Mouse (Mus musculus): Measurements from ENCODE around the gene Clip4. TPM values are rescaled to one million over a fixed set of nuclear protein-coding genes. Genes with fewer than 3 reads are reported as not detected.

Clip4 gene
- polyA plus RNA-seq, 1 experiment: 0.72 TPM

DNA sequence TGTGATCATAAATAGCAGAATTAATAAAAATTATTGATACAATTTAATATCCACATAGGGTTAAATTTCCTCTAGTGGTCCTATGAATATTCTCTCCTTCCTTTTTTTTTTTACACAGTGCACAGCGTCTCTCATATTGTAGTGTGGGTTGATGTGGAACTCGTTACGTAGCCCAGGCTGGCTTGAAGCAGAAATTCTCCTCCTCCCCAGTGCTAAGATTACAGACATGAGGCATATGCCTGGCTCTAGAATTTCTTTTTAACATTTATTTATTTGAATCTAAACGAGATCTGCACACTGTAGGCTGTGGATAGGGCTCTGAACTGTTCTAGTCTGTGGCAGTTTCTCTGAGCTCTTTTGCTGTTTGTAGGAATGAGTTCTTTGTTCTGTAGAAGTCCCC, 7.0 kb downstream of the Clip4 start:
- TF ChIP-seq CTCF (IDR thresholded peaks at IDR 0.05; ENCODE audit: extremely low read depth, insufficient read length, insufficient replicate concordance, low read depth, low read length): no peak
- Histone ChIP-seq H3K27ac (ENCODE audit: insufficient read depth, low read depth, low read length) (no peak overlapping the region), H3K4me3 (ENCODE audit: low read depth, low read length) (no peak overlapping the region), H3K4me1 (ENCODE audit: control insufficient read depth, insufficient read depth, insufficient read length, low read length) (no peaks in the 10 kb centered on the region), H3K36me3 (ENCODE audit: control insufficient read depth, insufficient read depth, low read length) (no peaks in the 10 kb centered on the region), H3K27me3 (ENCODE audit: control insufficient read depth, insufficient read depth, low read length) (no peaks in the 10 kb centered on the region)
- 70% methylated on average over 4 of the region's 4 CpGs for WGBS

DNA sequence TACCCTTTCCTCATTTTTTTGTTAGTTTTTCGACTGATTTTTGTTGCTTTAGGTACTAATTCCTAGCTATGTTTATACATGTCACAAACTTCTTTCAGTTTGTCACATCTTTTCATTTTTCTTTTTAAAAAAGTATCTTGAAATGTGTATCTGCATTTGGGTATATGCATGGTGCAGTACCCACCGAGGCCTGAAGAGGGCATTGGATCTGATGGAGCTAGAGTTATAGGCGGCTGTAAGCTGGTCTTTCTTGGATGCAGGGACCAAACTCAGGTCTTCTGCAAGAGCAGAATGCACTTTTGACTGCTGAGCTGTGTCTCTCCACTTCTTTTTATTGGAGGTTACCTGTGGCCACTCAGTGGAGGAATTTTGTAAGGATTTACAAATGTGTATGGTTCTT, 10.4 kb downstream of the Clip4 start:
- Histone ChIP-seq H3K27me3 (ENCODE audit: control insufficient read depth, insufficient read depth, low read length) (no peaks in the 10 kb centered on the region), H3K27ac (ENCODE audit: insufficient read depth, low read depth, low read length) (no peak overlapping the region), H3K36me3 (ENCODE audit: control insufficient read depth, insufficient read depth, low read length) (no peaks in the 10 kb centered on the region), H3K4me1 (ENCODE audit: control insufficient read depth, insufficient read depth, insufficient read length, low read length) (no peaks in the 10 kb centered on the region), H3K4me3 (ENCODE audit: low read depth, low read length) (no peak overlapping the region)
- peak; percentile 11; the same call in 1 of the 2 replicates for TF ChIP-seq CTCF (IDR thresholded peaks at IDR 0.05; ENCODE audit: extremely low read depth, insufficient read length, insufficient replicate concordance, low read depth, low read length)
- no peak for TF ChIP-seq POLR2A (IDR thresholded peaks at IDR 0.05; ENCODE audit: low read depth, low read length)
- 75% methylated on average over 3 of the region's 3 CpGs for WGBS

DNA sequence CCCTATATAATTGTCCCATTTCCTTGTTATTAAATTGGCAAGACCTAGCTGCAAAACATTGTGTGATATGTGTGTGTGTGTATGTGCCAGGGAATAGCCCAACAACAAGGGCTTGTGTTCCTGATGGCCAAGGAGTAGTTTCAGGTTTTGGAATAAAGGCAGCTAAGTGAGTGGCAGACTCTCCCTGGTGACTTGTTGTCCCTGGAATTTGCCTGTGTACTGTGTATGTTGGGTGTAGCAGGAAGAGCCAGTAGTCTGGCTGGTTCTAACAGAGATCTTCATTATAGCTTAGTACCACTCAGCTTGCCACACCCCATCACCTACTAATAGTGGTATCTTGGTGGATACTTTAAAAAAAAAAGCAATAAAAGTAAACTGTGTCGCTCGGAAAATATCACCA, 12.2 kb downstream of the Clip4 start:
- Histone ChIP-seq H3K27ac (ENCODE audit: insufficient read depth, low read depth, low read length) (no peak overlapping the region), H3K4me3 (ENCODE audit: low read depth, low read length) (no peak overlapping the region), H3K36me3 (ENCODE audit: control insufficient read depth, insufficient read depth, low read length) (no peaks in the 10 kb centered on the region), H3K27me3 (ENCODE audit: control insufficient read depth, insufficient read depth, low read length) (no peaks in the 10 kb centered on the region), H3K4me1 (ENCODE audit: control insufficient read depth, insufficient read depth, insufficient read length, low read length) (no peaks in the 10 kb centered on the region)
- TF ChIP-seq POLR2A (IDR thresholded peaks at IDR 0.05; ENCODE audit: low read depth, low read length) (no peak), CTCF (IDR thresholded peaks at IDR 0.05; ENCODE audit: extremely low read depth, insufficient read length, insufficient replicate concordance, low read depth, low read length) (no peak)
- 69% methylated on average over 2 of the region's 2 CpGs for WGBS

DNA sequence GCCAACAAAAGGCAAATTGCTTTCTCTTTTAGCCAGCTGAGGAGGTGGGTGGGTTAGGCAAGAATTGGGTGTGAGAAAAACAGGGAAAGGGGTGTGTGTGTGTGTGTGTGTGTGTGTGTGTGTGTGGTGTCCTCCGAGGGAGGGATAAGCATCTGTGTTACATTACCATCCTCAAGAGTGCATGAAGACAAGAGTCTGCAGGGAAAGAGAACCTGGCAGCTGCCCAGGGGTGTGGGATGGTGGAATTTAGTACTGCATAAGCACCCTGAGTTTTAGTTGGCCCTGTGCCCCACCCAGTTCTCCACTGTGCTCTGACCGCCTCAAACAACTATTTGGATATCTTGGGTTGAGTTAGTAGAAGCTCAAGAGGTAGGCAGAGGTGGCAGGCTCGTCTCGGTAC, 12.7 kb downstream of the Clip4 start:
- Histone ChIP-seq H3K4me3 (ENCODE audit: low read depth, low read length) (no peak overlapping the region), H3K27ac (ENCODE audit: insufficient read depth, low read depth, low read length) (no peak overlapping the region), H3K27me3 (ENCODE audit: control insufficient read depth, insufficient read depth, low read length) (no peaks in the 10 kb centered on the region), H3K4me1 (ENCODE audit: control insufficient read depth, insufficient read depth, insufficient read length, low read length) (no peaks in the 10 kb centered on the region), H3K36me3 (ENCODE audit: control insufficient read depth, insufficient read depth, low read length) (no peaks in the 10 kb centered on the region)
- WGBS: 73% methylated on average over 4 of the region's 4 CpGs
- TF ChIP-seq CTCF (IDR thresholded peaks at IDR 0.05; ENCODE audit: extremely low read depth, insufficient read length, insufficient replicate concordance, low read depth, low read length): no peak
- TF ChIP-seq POLR2A (IDR thresholded peaks at IDR 0.05; ENCODE audit: low read depth, low read length): no peak

DNA sequence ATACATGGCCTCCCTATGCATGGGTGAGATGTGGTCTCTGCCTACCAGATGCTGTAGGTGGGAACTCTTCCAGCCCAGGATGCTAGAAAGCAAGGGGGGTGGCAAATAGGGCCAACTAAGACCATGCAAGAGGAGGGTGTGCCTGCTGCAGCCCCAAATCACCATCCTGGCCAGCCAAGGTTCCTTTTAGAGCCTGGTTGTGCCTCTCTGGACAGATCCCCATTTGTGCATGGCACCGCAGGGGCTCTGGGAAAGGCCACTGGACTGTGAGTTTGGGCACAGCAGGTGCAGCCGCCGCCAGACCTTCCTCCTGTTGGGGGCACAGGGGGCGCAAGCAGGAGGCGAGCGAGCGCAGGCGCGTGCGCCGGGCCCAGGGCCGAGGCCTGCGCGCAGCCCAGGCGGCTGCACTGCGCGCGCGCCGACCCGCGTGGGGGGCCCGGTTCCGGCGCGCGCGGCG, 14.0 kb downstream of the Clip4 start:
- no peak for TF ChIP-seq POLR2A (IDR thresholded peaks at IDR 0.05; ENCODE audit: low read depth, low read length)
- TF ChIP-seq CTCF (IDR thresholded peaks at IDR 0.05; ENCODE audit: extremely low read depth, insufficient read length, insufficient replicate concordance, low read depth, low read length): no peak
- Histone ChIP-seq H3K4me3 (ENCODE audit: low read depth, low read length) (peak overlapping the region; percentile 19; the same call in 1 of the 2 replicates), H3K27me3 (ENCODE audit: control insufficient read depth, insufficient read depth, low read length) (no peaks in the 10 kb centered on the region), H3K27ac (ENCODE audit: insufficient read depth, low read depth, low read length) (no peak overlapping the region), H3K4me1 (ENCODE audit: control insufficient read depth, insufficient read depth, insufficient read length, low read length) (no peaks in the 10 kb centered on the region), H3K36me3 (ENCODE audit: control insufficient read depth, insufficient read depth, low read length) (no peaks in the 10 kb centered on the region)
- WGBS: 2% methylated on average over 29 of the region's 29 CpGs

DNA sequence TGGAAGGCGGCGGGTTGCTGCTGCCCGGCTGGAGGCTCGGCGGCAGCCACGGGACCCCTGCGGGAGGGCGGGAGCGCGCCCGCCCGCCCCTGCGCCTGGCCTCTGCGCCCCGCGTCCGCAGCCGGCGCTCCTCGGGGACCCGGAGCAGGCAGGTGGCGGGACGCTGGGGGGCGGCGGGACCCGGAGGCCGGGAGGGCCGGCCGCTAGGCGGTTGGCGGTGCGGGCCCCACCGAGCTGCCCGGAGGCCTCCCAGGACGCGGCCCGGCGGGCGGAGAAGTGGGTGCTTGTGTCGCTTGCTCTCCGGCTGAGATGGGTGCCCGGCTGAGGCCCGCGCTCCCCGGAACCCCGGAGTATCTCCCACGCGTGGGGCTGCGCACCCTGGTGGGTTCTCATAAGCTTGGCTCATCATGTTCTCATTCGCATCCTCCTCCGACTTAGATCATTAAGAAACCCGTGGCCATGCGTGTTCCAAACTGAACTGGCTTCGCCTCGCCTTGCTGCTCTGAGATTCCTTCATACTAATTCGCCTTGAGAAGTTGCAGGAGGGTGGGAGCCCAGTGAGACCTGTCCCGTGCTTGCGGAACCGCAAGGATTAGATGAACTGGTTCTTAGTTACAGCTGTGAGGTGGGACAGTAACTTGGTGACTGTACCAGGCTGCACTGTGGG, 14.6 kb downstream of the Clip4 start:
- Histone ChIP-seq H3K4me3 (ENCODE audit: low read depth, low read length) (peak overlapping the region; percentile 39), H3K36me3 (ENCODE audit: control insufficient read depth, insufficient read depth, low read length) (no peaks in the 10 kb centered on the region), H3K27ac (ENCODE audit: insufficient read depth, low read depth, low read length) (no peak overlapping the region), H3K27me3 (ENCODE audit: control insufficient read depth, insufficient read depth, low read length) (no peaks in the 10 kb centered on the region), H3K4me1 (ENCODE audit: control insufficient read depth, insufficient read depth, insufficient read length, low read length) (no peaks in the 10 kb centered on the region)
- 2% methylated on average over 58 of the region's 59 CpGs for WGBS
- no peak for TF ChIP-seq POLR2A (IDR thresholded peaks at IDR 0.05; ENCODE audit: low read depth, low read length)
- no peak for TF ChIP-seq CTCF (IDR thresholded peaks at IDR 0.05; ENCODE audit: extremely low read depth, insufficient read length, insufficient replicate concordance, low read depth, low read length)

DNA sequence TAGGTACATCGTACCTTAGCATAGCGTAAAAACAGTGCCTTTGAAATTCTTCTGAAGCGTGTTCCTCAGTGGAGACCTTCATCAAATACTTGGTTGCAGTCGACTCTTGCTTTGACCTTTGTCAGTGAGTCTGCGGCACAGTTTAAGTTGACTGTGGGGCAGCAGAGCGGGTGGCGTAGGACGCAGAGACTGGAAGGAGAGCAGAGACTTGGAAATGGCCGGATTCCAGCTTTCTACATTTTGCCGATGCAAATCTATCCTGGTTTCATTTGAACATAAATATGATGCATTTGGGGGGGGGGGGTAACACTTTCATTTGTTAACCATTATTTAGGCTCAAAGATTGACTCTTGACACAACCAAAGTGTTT, 15.1 kb downstream of the Clip4 start:
- TF ChIP-seq CTCF (IDR thresholded peaks at IDR 0.05; ENCODE audit: extremely low read depth, insufficient read length, insufficient replicate concordance, low read depth, low read length): no peak
- no peak for TF ChIP-seq POLR2A (IDR thresholded peaks at IDR 0.05; ENCODE audit: low read depth, low read length)
- Histone ChIP-seq H3K36me3 (ENCODE audit: control insufficient read depth, insufficient read depth, low read length) (no peaks in the 10 kb centered on the region), H3K27ac (ENCODE audit: insufficient read depth, low read depth, low read length) (no peak overlapping the region), H3K4me3 (ENCODE audit: low read depth, low read length) (no peak overlapping the region), H3K4me1 (ENCODE audit: control insufficient read depth, insufficient read depth, insufficient read length, low read length) (no peaks in the 10 kb centered on the region), H3K27me3 (ENCODE audit: control insufficient read depth, insufficient read depth, low read length) (no peaks in the 10 kb centered on the region)
- 19% methylated on average over 10 of the region's 10 CpGs for WGBS
